Mouse (Mus musculus): ENCODE results near the gene Tril. TPM values are rescaled to one million over a fixed set of nuclear protein-coding genes. Genes with fewer than 3 reads are reported as not detected.

The Tril gene
- total RNA-seq (2021): 1 to 10 TPM; 5.9 to 8.8 TPM
- 13.9 and 17.4 TPM in 2 replicates for polyA plus RNA-seq (2012; rRNA removed)
- long read RNA-seq, full-length matches to known transcripts: 10 of 11 reads
- long read RNA-seq, partial matches to known transcripts: 0 of 11 reads
- long read RNA-seq, other reads (novel, unspliced or antisense): 1 of 11 reads

DNA sequence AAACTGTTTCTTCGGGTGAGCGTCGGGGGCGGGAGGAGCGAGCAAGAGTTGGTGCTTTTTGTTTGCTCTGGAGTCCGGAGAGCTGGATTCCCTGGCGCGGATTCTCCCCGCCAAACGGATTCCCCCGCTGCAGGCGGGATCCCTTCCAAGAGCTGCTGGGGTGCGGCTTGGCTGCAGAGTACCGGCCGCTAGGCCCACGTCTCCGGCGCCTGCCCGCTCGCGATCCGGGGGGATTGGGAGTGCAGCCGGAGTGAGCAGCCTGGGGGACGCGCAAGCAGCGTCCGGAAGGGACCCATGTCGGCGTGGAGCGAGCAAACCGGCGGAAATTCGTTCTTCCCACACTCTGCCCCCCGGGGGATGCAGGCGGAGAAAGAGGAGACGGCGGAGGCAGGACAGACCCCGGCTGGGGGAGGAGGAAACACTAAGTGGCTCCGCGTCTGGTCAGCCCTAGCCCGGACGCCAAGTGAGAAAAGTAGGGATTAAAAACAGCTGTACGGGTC, at the start of gene Tril:
Gene Tril, minus strand, starts transcription at position 345 of the 500 bp plus-strand sequence.
- peak; percentile 82 for DNase-seq

DNA sequence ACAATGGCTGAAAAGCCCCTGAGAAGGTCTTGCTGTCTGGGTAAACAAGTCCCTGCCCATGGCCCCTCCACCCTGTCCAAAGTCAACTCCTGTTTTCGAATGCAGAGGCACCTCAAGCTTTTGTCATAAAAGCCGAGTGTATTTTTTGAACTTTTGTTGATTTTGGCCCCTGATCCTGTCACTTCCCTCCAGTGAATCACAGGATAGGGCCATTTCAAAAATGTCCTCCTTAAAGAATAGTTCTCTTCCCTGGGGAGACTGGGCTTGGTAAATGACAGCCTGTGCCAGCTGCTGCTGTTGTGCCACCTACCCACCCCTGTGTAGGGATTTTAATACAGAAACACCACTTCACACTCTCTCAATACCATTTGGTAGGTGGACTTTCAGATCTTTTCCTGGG, 42.4 kb upstream of the Tril start:
- no peak for DNase-seq

DNA sequence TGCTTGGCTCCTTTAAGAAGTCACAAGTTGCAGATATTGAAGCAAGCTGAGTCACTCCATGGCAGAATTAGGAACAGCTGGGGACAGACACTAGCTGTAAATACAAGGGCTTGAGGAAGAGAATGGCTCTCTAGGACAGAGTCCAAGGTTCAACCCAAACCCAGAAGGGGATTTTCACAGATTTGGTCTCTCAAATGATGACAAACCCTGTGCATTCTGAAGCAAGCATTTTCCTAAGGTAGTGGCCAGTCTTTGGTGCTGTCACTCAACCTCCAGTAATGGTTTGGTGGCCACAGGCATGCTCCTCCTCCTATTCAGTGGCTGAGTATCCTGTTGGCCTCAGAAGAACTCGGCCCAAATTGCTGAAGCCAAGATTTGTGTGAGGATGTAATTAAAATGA, 38.5 kb upstream of the Tril start:
- DNase-seq: no peak

DNA sequence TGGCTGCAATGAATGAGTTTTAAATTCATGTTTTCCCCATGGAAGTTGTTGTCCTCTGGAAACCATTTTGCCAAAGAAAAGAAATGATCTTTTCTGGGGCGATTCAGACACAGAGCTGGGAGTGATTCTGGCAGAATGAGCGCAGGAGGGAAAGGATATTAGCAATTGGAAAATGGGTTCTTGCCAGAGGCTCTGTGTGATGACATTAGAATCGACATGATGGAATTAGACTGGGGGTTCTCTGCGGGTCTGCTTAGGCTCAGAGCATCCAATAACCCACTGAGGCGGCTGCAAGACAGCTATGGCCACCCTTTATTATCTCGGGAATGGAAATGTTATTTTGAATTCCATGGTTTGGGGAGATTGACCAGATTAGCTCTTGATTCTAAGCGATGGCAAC, 37.2 kb upstream of the Tril start:
- DNase-seq: no peak

DNA sequence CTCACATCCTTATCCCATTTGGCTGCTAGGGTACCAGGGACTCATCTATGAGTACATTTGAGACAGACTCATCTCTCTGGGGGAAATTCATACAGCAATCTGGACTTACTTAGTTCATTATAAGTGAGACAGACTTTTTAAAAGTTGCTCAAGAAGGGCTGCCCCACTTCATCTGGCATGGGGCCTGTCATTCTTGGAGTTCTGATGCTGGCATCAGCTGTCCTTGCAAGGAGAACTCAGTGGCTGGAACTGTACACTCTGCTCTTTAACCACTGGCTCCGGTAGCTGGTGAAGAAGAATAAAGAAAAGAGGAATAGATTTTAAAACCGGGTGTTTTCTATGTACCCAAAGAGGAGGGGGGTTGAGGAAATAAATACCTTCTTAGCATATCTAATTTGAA, 36.1 kb upstream of the Tril start:
- no peak for DNase-seq

DNA sequence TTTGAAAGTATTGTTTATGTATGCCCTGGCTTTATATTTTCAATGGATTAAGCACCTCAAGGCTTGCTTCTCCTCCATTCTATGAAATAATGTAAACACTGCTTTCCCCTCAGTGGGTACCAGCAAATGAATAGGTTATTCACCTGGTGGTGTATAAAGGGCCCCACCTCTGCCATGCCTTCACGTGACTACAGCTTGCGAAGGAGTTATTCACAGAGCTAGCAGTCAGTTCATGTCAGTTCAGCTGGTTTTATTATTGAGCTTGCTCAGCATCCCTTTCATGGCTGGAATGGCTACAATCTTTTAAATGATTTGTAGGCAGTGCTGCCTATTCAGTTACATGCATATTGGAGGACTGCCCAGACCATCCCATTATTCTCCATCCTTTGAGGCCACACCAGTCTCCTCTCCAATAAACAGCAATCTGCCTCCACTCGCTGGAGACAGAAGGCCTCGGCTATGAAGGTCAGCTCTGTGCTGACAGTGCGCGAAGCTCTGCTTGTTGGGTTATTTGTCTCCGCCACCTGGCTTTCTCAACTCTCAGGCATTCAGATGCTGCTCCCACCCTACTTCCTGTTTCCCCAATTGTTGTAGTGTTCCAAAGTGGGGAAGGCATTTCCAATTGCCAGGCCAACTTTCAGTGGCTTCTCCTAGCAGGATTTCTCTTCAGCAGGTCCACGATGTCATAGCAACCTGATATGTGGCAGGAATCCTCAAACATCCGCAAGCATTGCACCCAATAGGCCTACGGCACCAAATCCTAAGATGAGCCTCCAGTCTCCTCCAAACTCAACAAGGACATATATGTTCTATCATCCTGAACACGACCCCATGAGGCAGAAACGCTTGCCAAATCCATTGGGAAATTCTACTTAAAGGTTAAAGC, 34.6 kb upstream of the Tril start:
- DNase-seq: peak; percentile 14

DNA sequence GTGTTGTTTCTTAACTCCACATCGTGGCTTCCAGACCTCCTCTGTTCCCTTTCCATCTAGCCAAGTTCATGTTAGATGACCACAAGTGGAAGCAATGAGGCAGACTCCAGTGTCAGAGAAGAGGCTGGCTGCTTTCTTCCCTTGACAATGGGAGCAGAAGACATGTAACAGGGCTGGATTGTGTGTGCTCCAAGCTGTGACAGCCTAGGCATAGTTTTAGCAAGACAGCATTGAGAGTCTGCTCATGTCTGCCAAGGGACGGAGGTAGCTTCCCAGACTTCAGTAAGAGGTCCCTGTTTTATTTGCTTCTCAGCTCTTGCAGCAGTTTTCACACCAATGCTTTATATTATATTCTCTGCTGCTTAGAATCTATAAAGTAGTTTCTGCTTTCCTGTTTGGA, 33.6 kb upstream of the Tril start:
- DNase-seq: no peak

DNA sequence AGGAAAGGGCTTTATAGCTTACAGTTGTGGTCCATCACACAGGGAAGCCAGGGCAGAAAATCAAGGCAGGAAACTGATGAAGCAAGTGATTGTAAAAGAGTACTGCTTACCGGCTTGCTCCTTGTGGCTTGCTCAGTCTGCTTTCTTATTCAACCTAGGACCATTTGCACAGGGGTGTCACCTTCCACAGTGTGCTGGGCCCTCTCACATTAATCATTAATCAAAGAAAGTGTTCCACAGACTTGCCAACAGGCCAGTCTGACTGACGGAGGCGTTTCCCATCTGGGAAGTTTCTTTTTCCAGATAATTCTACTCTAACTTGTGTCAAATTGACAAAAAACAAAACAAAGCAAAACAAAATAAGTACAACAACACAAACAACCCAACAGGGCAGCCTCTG, 32.9 kb upstream of the Tril start:
- DNase-seq: no peak

DNA sequence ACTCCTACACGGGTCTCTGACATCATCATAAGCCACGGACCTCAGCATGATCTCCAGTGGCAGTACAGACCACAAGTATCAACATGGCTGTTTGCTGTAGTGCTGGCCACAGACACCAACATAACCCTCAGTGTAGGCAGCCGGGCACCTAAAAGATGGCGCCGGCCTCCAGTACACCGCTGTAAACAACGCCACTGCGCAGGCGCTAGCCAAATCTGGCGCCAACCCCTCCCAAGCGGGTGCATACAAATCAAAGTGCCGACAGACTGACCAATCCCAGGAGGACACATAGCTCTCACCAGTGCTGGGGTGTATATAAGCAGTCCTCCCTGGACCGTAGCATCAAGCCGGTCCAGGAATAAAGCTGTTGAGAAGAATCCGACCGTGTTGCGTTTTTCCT, 24.0 kb upstream of the Tril start:
- no peak for DNase-seq

DNA sequence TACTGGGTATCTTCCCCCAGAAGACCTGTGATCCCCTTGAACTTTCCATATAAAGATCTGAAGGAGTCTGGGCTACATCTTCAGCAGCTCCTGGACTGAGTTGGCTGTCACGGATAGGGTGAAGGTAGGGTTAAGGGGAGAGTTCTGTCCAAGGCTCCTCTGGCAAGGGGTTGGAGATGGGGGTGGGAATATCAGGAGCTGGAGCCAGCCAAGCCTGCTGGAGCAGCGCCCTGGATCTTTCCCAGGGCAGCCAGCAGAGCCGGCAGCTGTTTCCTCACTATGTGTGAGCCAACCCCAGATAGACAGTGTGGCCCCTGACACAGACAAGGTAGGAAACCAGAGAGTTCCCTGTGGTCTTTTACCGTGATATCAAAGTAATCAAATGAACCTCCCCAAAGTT, 4.6 kb upstream of the Tril start:
- DNase-seq: no peak

DNA sequence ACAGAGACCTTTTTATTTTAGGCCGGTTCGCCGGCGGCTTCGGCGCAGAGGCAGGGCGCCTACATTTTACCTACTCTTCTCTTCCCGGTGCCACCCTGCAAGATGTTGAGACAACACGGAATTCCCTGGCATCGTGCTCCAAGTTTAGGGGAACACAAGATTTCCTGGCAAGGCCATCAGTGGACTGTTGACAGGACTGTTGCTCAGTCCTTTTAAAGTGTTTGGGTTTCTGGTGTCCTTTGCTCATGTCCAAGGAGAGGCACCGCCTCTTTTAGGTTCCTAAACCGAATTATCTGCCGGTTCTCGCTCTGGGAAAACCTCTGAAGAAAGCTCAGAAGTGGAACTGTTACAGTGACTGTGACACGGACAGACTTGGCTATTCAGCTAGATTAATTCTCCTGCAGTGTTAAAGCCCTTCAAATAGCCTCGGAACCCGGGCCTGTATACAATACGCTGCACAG, 441 bp upstream of the Tril start:
- no peak for DNase-seq

DNA sequence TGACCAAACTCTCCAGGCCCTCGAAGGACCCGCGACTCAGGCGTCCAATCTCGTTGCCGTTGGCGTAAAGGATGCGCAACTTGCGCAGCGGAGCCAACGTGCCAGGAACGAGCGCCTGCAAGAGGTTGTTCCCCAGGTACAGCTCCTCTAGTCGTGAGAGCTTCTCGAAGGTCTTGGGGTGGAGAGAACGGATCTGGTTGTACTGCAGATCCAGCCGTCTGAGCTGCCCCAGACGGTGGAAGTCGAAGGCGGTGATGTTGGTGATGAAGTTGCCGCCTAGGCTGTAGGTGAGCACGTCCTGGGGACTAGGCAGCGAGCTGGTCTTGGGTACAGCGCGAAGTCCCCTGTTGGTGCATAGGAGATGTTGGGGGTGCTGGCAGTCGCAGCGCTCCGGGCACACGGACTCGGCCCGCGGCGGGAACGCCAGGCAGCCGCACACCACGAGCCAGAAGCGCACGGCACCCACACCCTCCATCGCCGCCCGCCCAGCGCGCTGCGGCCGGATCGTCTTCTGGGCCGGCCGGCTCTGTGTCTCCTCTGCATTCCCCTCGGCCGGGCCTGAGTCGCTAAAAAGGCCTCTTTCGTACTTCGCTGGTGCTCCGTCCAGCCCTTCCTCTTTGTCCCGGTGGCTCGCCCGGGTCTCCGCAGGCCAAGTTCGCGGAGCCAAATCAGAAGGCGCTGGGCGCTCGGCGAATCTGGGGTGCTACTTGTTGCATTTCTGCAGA, 707 bp downstream of the Tril start:
- DNase-seq: no peak

DNA sequence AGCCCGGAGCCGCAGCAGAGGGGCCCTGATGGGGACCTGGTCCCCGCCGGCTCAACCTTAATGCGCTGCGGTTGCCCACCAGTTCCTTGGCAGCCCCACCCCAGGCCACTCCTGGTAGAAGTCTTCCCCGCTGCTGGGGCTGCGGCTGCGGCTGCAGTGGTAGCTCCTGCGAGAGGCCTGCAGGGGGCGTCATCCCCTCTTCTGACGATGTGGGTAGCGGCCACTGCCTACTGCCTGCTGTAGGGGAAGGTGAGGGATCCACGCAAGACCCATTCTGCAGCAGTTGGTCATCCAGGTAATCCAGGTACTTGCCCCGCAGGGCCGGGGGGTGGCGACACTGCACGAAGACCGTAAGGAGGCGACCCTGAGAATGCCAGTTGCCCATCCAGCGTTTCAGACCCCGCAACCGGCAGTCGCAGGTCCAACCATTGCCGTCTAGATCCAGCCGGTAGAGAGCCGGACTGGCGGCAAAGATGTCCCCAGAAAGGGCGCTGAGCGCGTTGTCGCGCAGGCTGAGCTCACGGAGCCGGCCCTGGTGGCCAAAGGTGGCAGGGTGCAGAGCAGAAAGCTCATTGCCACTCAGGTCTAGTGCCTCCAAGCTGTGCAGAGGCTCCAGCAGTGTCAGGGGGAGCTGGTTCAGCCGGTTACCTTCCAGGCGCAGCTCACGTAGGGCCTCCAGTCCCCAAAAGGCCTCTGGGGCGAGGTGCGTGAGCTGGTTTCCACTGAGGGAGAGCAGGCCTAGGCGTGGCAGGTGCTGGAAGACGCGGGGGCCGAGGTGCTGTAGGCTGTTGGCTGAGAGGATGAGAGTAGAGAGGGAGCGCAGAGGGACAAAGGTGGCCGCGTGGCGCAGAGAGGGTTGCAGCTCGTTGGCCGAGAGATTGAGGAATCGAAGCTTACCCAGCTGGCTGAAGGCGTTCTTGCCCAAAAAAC, 1.6 kb downstream of the Tril start:
- no peak for DNase-seq

DNA sequence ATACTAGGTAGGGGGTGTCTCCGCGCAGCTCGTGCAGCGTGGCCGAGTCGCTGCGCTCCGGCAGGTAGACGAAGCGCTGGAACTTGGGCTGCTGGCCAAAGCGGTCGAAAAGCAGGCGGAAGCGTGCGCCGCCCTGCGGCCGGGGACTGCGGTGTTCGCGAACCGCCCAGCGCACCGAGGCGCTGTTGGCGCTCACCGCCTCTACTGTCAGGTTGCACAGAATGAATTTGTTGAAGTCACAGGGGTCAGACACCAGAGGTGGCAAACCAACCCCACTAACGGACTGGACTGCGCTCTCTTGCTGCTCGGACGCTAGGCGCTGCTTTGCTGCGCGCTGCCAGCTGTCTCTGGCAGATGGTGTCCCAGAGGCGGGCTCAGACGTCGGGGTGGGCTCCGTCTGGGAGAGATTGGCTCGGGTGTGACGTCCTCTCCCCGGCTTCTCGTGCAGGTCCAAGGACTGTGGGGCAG, 2.3 kb downstream of the Tril start:
- DNase-seq: peak; percentile 87

DNA sequence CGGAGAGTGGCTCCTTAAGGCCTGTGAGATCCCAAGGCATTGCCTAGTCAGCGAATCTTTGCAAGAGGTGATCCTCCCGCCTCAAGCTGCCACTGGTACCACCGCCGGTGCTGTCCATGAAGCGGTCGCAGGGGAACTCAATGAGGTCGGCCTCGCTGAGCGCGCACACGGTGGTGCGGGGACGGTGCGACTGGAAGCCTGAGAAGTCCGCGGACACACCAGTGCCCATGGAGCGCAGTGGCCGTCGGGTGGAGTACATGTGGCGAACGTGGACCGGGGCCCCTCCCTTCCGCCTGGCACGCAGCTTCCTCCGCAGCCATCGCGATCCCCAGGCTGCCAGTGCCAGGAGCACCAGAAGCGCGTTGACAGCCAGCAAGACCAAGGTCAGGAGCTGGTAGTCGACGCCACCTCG, 2.9 kb downstream of the Tril start:
- DNase-seq: no peak

DNA sequence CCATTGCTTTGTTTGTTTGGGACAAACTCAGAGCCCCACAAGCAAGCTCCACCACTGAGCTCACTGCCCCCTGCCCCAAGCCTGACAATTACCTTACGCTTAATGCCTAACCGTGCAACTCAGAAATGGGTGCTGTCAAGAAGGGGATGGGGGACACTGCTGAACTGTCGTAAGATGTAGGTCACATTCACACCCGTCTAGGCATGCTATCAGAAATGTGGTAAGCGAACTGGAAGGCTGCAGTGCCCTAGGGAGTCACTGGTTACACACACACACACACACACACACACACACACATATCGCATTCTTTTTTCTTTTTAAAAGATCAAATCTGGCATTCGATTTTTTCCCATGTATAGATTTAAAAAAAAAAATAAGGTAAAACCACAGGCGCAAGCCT, 4.0 kb downstream of the Tril start:
- no peak for DNase-seq

DNA sequence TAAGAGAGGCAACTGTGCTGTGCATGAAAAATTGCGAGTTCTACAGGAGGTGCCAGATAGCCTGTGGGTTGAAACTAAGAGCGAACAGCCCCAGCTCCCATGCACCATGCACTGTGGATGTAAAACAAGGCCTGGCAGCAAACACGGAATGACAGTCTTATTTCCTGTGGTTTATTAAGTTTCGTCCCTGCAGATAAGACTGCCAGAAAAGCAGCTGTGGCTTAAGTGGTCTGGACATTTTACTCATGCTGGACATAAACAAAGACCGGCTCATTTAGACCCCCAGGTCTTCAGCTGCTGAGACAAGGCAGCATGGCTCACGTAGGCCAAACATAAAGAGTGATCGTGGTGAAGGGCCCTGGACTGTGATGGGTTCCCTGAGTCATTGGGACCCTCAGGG, 4.9 kb downstream of the Tril start:
- no peak for DNase-seq

DNA sequence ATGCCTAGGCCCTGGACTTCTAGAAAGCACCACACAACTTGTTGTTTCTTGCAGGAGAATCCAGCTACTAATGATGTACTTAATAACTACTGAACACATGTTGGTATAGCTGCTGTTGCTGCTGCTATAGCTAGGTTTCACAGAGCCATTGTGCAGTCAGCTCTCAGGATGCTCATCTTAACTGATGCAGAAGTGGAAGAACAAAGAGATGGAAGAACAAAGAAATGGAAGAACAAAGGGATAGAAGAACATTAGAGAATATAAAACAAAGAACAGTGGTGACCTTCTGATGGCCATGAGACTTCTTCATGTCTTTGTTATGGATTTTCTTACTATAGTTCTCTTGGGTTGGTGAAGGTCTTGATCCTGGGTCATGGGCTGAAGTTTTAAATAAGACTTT, 6.4 kb downstream of the Tril start:
- no peak for DNase-seq

DNA sequence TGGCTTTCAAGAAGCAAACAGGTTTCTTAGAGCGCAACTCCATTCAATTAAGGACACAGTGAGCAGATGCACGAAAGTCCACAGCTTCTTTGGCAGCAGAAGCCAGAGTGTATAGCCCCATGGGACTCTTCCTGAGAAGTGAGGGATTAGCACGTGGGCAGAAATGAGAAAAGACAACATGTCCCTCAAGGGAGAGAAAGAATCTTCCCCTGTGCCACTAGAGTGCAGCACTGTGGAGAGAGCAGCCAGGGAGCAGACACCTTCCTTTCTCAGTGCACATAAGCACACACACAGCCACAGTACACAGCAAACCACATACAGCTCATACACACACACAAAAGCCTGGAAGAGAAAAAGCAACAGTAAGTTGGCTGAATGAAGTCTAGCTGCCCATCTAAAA, 8.4 kb downstream of the Tril start:
- DNase-seq: no peak

DNA sequence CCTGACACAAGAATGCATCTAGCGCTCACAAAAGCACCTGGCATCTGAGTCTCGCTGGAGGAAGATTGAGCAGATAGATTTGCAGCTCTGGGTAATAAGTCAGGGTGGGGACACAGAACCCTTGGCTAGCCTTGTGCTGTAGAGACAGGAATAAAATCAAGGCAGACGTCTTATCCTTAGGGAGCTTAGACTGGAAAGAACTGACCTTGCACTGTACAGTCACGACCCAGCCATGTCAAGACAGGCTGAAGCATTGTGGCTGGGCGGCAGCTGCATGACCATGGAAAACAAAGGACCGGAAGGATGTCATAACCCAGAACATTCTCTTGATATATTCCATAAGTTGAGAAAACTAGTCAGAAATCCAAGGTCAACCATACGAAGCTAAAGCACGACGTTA, 11.8 kb downstream of the Tril start:
- DNase-seq: no peak

DNA sequence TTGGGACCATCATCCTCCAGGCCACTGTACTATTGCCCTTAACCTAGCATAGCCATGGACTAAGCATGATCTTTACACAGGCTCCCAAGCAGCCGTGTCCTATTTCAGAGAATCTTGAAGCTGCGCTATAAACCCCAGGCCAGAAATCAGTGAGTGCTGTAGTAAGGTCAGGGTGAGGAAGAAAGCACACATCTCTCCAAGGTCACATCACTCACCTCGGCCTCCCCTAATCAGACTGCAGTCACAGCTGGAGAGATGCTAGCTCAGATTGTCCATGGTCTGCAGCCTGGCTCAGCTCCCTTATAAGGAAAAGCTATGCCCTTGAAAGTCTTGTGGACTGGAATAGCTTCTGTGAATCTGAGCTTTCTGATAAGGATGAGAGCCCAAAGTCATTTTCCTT, 13.4 kb downstream of the Tril start:
- DNase-seq: peak; percentile 52

DNA sequence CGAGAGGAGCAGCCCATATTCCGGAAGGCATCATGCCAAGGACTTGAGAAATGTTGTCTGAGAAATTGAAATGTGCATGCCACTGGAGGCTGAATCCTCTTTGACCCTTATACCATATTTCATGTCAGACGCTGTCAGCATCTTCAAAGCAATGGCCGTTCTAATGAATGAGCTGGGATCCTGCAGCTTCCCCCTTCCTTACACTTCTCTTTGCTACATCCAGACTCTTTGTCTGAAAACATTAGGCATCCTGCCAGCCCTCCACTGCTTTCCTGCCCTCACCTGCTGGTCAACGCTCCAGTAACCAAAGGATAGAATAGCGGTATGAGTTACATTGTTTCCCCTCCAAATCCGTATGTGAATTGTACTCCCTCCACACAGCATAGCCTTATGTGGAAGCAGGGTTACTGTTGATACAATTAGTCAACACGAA, 14.0 kb downstream of the Tril start:
- DNase-seq: peak; percentile 68

Data from adrenal gland, adult 2 months (tissue).